Mouse (Mus musculus) lung, adult 2 months (tissue): Measurements from ENCODE around the gene Zdhhc19.

ENCODE experiments used
- CTCF ChIP-seq: fragments of 200-500 bp; IDR thresholded peaks from 2 replicates; pipeline ENCODE4 v1.5.1; 2011; ENCODE audit warnings: mild to moderate bottlenecking, low read length, control low read depth; ENCODE audit not compliant: insufficient read depth
- POLR2A ChIP-seq: fragments of 200-500 bp; IDR thresholded peaks from 2 replicates; pipeline ENCODE4 v1.6.1; 2011; ENCODE audit warnings: low read depth, mild to moderate bottlenecking, control low read depth, low read length, borderline replicate concordance; ENCODE audit errors: extremely low read depth

- TF ChIP-seq POLR2A (no peak), CTCF (no peak)
These were observed 27.6 kb upstream of the Zdhhc19 start for GRCm38 (mm10) chr16:32468488-32468887.
